Mouse (Mus musculus): ENCODE results near the gene Olfr1417.

DNA sequence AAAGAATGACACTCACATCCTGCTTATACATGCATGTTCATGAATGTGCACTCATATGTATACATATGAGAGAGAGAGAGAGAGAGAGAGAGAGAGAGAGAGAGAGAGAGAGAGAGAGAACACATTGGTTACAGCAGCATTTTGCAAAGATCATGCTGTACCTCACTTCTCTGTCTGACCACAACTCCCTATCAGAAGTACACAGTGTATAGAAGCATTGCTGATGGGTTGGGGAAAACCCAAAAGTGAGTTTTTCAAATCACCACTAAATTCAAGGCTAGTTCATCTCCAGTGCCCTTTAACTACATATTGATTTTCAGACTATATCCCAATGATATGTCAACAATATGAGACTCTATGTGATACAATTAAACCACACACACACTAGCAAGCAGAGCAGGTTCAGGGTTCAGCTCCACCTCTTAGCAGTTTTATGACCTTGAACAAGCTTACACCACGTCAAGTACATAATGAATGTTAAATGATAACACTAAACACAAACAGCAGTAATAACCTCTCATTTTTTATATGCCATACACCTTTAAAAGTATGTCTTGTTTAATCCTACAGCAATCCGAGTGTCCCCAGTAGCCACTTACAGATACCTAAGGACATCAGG is 45.2 kb downstream of the Olfr1417 start:
- TF ChIP-seq CTCF (IDR thresholded peaks at IDR 0.05; ENCODE audit: low read depth) (no peak), EP300 (IDR thresholded peaks at IDR 0.05; ENCODE audit: low read depth) (no peak)
